Mouse (Mus musculus): ENCODE data around the gene Ggt6. TPM values are rescaled to one million over a fixed set of nuclear protein-coding genes. Genes with fewer than 3 reads are reported as not detected.
A peak's percentile ranks its signal among the peaks of the same experiment; 100 is the strongest.

Gene Ggt6
- polyA plus RNA-seq, 1 experiment from 2014 or later: 0.94 TPM

- Histone ChIP-seq H3K9ac (replicated peaks; ENCODE audit: low read depth) (0 out of 2 replicates have a peak overlapping the region, but pooled peaks have one; percentile 16), H3K4me3 (ENCODE audit: low read depth, low read length) (no peak overlapping the region), H3K9me3 (ENCODE audit: low read length) (no peaks in the 10 kb centered on the region), H3K27me3 (replicated peaks; ENCODE audit: insufficient read depth, low read length) (no peaks in the 10 kb centered on the region), H3K36me3 (ENCODE audit: insufficient read depth, low read length) (no peaks in the 10 kb centered on the region), H3K4me2 (replicated peaks; ENCODE audit: low read depth, low read length) (peak overlapping the region; percentile 20; the same call in 1 of the 2 replicates), H3K27ac (ENCODE audit: low read length) (peak overlapping the region; percentile 81), H3K4me1 (ENCODE audit: insufficient read depth, low read depth, low read length) (peaks cover 11% of the 10 kb centered on the region; the same call in 1 of the 2 replicates)
- TF ChIP-seq EP300 (IDR thresholded peaks at IDR 0.05) (peak; percentile 85), CTCF (IDR thresholded peaks at IDR 0.05) (no peak)
- WGBS: 28% methylated on average over 7 of the region's 7 CpGs
- ATAC-seq: peak; percentile 35
- DNase-seq (ENCODE audit: low spot score): peak; percentile 91
Measured at GRCm38 (mm10) chr11:72413016-72413415, 22.3 kb upstream of the Ggt6 start.

- H3K4me3 ChIP-seq (ENCODE audit: low read depth, low read length): no peak overlapping the region
Measured at GRCm38 (mm10) chr11:72413601-72414190, 21.6 kb upstream of the Ggt6 start.

GRCm38 (mm10) chr11:72415155-72415554, 20.2 kb upstream of the Ggt6 start:
- TF ChIP-seq EP300 (IDR thresholded peaks at IDR 0.05): no peak
- no peak for TF ChIP-seq CTCF (IDR thresholded peaks at IDR 0.05)
- DNase-seq (ENCODE audit: low spot score): no peak
- no peak for ATAC-seq
- H3K36me3 ChIP-seq (ENCODE audit: insufficient read depth, low read length): no peaks in the 10 kb centered on the region
- no peaks in the 10 kb centered on the region for H3K9me3 ChIP-seq (ENCODE audit: low read length)
- H3K27me3 ChIP-seq (replicated peaks; ENCODE audit: insufficient read depth, low read length): no peaks in the 10 kb centered on the region
- peaks cover 11% of the 10 kb centered on the region; the same call in 1 of the 2 replicates for H3K4me1 ChIP-seq (ENCODE audit: insufficient read depth, low read depth, low read length)
- 0 out of 2 replicates have a peak overlapping the region, but pooled peaks have one; percentile 1 for H3K4me2 ChIP-seq (replicated peaks; ENCODE audit: low read depth, low read length)
- no peak overlapping the region for H3K4me3 ChIP-seq (ENCODE audit: low read depth, low read length)
- WGBS: 50% methylated on average over 8 of the region's 8 CpGs
- H3K9ac ChIP-seq (replicated peaks; ENCODE audit: low read depth): no peak overlapping the region
- H3K27ac ChIP-seq (ENCODE audit: low read length): no peak overlapping the region

More at GRCm38 (mm10) chr11:72413601-72414190, 21.6 kb upstream of the Ggt6 start:
- H3K9me3 ChIP-seq (ENCODE audit: low read length): no peaks in the 10 kb centered on the region
- H3K4me1 ChIP-seq (ENCODE audit: insufficient read depth, low read depth, low read length): peaks cover 11% of the 10 kb centered on the region; the same call in 1 of the 2 replicates
- TF ChIP-seq CTCF (IDR thresholded peaks at IDR 0.05) (no peak), EP300 (IDR thresholded peaks at IDR 0.05) (no peak)
- H3K4me2 ChIP-seq (replicated peaks; ENCODE audit: low read depth, low read length): peak overlapping the region; percentile 20; the same call in 1 of the 2 replicates
- no peak for ATAC-seq
- 54% methylated on average over 5 of the region's 5 CpGs for WGBS
- H3K27me3 ChIP-seq (replicated peaks; ENCODE audit: insufficient read depth, low read length): no peaks in the 10 kb centered on the region
- DNase-seq (ENCODE audit: low spot score): no peak
- H3K27ac ChIP-seq (ENCODE audit: low read length): peak overlapping the region; percentile 81
- H3K9ac ChIP-seq (replicated peaks; ENCODE audit: low read depth): peak overlapping the region; percentile 16; the same call in 1 of the 2 replicates
- H3K36me3 ChIP-seq (ENCODE audit: insufficient read depth, low read length): no peaks in the 10 kb centered on the region

GRCm38 (mm10) chr11:72416666-72417065, 18.7 kb upstream of the Ggt6 start:
- Histone ChIP-seq H3K4me1 (ENCODE audit: insufficient read depth, low read depth, low read length) (peaks cover 11% of the 10 kb centered on the region; the same call in 1 of the 2 replicates), H3K27ac (ENCODE audit: low read length) (no peak overlapping the region), H3K4me3 (ENCODE audit: low read depth, low read length) (no peak overlapping the region), H3K36me3 (ENCODE audit: insufficient read depth, low read length) (no peaks in the 10 kb centered on the region), H3K4me2 (replicated peaks; ENCODE audit: low read depth, low read length) (no peak overlapping the region), H3K9me3 (ENCODE audit: low read length) (no peaks in the 10 kb centered on the region), H3K27me3 (replicated peaks; ENCODE audit: insufficient read depth, low read length) (no peaks in the 10 kb centered on the region), H3K9ac (replicated peaks; ENCODE audit: low read depth) (no peak overlapping the region)
- WGBS: 69% methylated on average over 5 of the region's 5 CpGs
- 0 out of 2 replicates have a peak, but pooled peaks have one; percentile 5 for ATAC-seq
- TF ChIP-seq EP300 (IDR thresholded peaks at IDR 0.05) (no peak), CTCF (IDR thresholded peaks at IDR 0.05) (no peak)
- no peak for DNase-seq (ENCODE audit: low spot score)

- DNase-seq (ENCODE audit: low spot score) (no peak), ATAC-seq (no peak)
- Histone ChIP-seq H3K36me3 (ENCODE audit: insufficient read depth, low read length) (no peaks in the 10 kb centered on the region), H3K27me3 (replicated peaks; ENCODE audit: insufficient read depth, low read length) (no peaks in the 10 kb centered on the region), H3K4me1 (ENCODE audit: insufficient read depth, low read depth, low read length) (peaks cover 11% of the 10 kb centered on the region; the same call in 1 of the 2 replicates), H3K9me3 (ENCODE audit: low read length) (no peaks in the 10 kb centered on the region), H3K4me2 (replicated peaks; ENCODE audit: low read depth, low read length) (no peak overlapping the region), H3K9ac (replicated peaks; ENCODE audit: low read depth) (no peak overlapping the region), H3K4me3 (ENCODE audit: low read depth, low read length) (no peak overlapping the region), H3K27ac (ENCODE audit: low read length) (no peak overlapping the region)
- TF ChIP-seq CTCF (IDR thresholded peaks at IDR 0.05) (no peak), EP300 (IDR thresholded peaks at IDR 0.05) (no peak)
- WGBS: 53% methylated on average over 4 of the region's 4 CpGs
Measured at GRCm38 (mm10) chr11:72417376-72417775, 17.9 kb upstream of the Ggt6 start.

- no peak overlapping the region for H3K27ac ChIP-seq (ENCODE audit: low read length)
Measured at GRCm38 (mm10) chr11:72418227-72418626, 17.1 kb upstream of the Ggt6 start.

More at GRCm38 (mm10) chr11:72418227-72418626, 17.1 kb upstream of the Ggt6 start:
- Histone ChIP-seq H3K4me2 (replicated peaks; ENCODE audit: low read depth, low read length) (no peak overlapping the region), H3K4me1 (ENCODE audit: insufficient read depth, low read depth, low read length) (peaks cover 9% of the 10 kb centered on the region; the same call in 1 of the 2 replicates), H3K27me3 (replicated peaks; ENCODE audit: insufficient read depth, low read length) (no peaks in the 10 kb centered on the region), H3K9ac (replicated peaks; ENCODE audit: low read depth) (no peak overlapping the region), H3K36me3 (ENCODE audit: insufficient read depth, low read length) (no peaks in the 10 kb centered on the region), H3K9me3 (ENCODE audit: low read length) (no peaks in the 10 kb centered on the region), H3K4me3 (ENCODE audit: low read depth, low read length) (no peak overlapping the region)
- DNase-seq (ENCODE audit: low spot score) (no peak), ATAC-seq (no peak)
- TF ChIP-seq CTCF (IDR thresholded peaks at IDR 0.05) (no peak), EP300 (IDR thresholded peaks at IDR 0.05) (no peak)
- 51% methylated on average over 8 of the region's 8 CpGs for WGBS
